Mouse (Mus musculus) stomach, postnatal 0 days (tissue): ENCODE results near the gene Usp22. TPM values are rescaled to one million over a fixed set of nuclear protein-coding genes. Genes with fewer than 3 reads are reported as not detected.
A peak's percentile ranks its signal among the peaks of the same experiment; 100 is the strongest.

Experiments
- ATAC-seq: fragments of 200-750 bp; cut with Nextera tagmentation; 2 replicates; pipeline ENCODE4 v1.8.0; 2017; ENCODE audit not compliant: low FRiP score, low TSS enrichment
- DNase-seq: peaks from one replicate; pipeline ENCODE4 v3.0.0-alpha.2; 2016; ENCODE audit warnings: low spot score
- H3K27ac ChIP-seq: fragments of 300-500 bp; sonication (generic); replicated peaks from 2 replicates; pipeline ENCODE4 v1.5.1; 2014; ENCODE audit warnings: mild to moderate bottlenecking, control low read depth
- H3K27me3 ChIP-seq: fragments of 300-500 bp; sonication (generic); 2 replicates; pipeline ENCODE4 v1.6.1; 2014; ENCODE audit warnings: low read length; ENCODE audit not compliant: control insufficient read depth, insufficient read depth
- H3K36me3 ChIP-seq: fragments of 300-500 bp; sonication (generic); 2 replicates; pipeline ENCODE4 v1.6.1; 2014; ENCODE audit warnings: low read length, mixed read lengths; ENCODE audit not compliant: control insufficient read depth, insufficient read depth
- H3K4me1 ChIP-seq: fragments of 300-500 bp; sonication (generic); replicated peaks from 2 replicates; pipeline ENCODE4 v1.6.1; 2014; ENCODE audit warnings: antibody characterized with exemption; ENCODE audit not compliant: control insufficient read depth, insufficient read depth
- H3K4me2 ChIP-seq: fragments of 300-500 bp; sonication (generic); replicated peaks from 2 replicates; pipeline ENCODE4 v1.6.1; 2014; ENCODE audit warnings: low read depth, mild to moderate bottlenecking, control low read depth, moderate library complexity
- H3K4me3 ChIP-seq: fragments of 300-500 bp; sonication (generic); 2 replicates; pipeline ENCODE4 v1.5.1; 2014; ENCODE audit warnings: low read depth, low read length, control low read depth
- H3K9ac ChIP-seq: fragments of 300-500 bp; sonication (generic); 2 replicates; pipeline ENCODE4 v1.6.1; 2014; ENCODE audit warnings: mild to moderate bottlenecking, low read length, control low read depth, mixed read lengths
- H3K9me3 ChIP-seq: fragments of 300-500 bp; sonication (generic); 2 replicates; pipeline ENCODE4 v1.6.1; 2016; ENCODE audit warnings: low read length; ENCODE audit not compliant: control insufficient read depth
- CTCF ChIP-seq: IDR thresholded peaks from 2 replicates; pipeline ENCODE4 v1.5.1; 2016; ENCODE audit warnings: antibody characterized with exemption, low read depth, mild to moderate bottlenecking, moderate library complexity
- EP300 ChIP-seq: optimal IDR thresholded peaks from 2 replicates; pipeline ENCODE3; 2016; ENCODE audit warnings: antibody characterized with exemption
- WGBS: fragments of 180-500 bp; shearing (Covaris S2); extraction: QIAGEN DNeasy Blood & Tissue Kit; methylation state at CpG from one replicate; pipeline ENCODE4 v1.1.7; 2014; 5-methylcytosine and 5-hydroxymethylcytosine counted together
- polyA plus RNA-seq: library from polyadenylated mRNA; unstranded; fragments of >200 nt; fragmentation: Nextera tagmentation; extraction: Ambion mirVana; gene quantifications from 2 replicates; pipeline ENCODE4 v1.2.1, GENCODE M21; 2015

Gene Usp22
- polyA plus RNA-seq: 31.9 and 35.6 TPM in 2 replicates

- TF ChIP-seq EP300 (no peak), CTCF (peak; percentile 3; the same call in 1 of the 2 replicates)
- peak within 1 kb of the TSS; percentile 97 for H3K27ac ChIP-seq
- no peaks in the 10 kb centered on the region for H3K4me1 ChIP-seq
- DNase-seq (peak; percentile 100), ATAC-seq (peak; percentile 99)
- H3K9me3 ChIP-seq: no peaks in the 10 kb centered on the region
- H3K9ac ChIP-seq: peak within 1 kb of the TSS; percentile 96
- H3K4me3 ChIP-seq: peak within 1 kb of the TSS; percentile 97
- H3K4me2 ChIP-seq: peak within 1 kb of the TSS; percentile 79
- no peaks in the 10 kb centered on the region for H3K36me3 ChIP-seq
- H3K27me3 ChIP-seq: no peaks in the 10 kb centered on the region
- WGBS: under 1% methylated on average over 67 of the region's 69 CpGs
These were observed at the start of gene Usp22 for GRCm38 (mm10) chr11:61174821-61175658. Gene Usp22, minus strand, starts transcription at chr11:61175055.

GRCm38 (mm10) chr11:61224234-61224744 is 49.4 kb upstream of the Usp22 start:
- ATAC-seq (no peak), DNase-seq (no peak)
- Histone ChIP-seq H3K9ac (no peak overlapping the region), H3K4me2 (no peak overlapping the region), H3K9me3 (no peaks in the 10 kb centered on the region), H3K27ac (no peak overlapping the region), H3K36me3 (no peaks in the 10 kb centered on the region), H3K27me3 (no peaks in the 10 kb centered on the region), H3K4me1 (peaks cover 4% of the 10 kb centered on the region; the same call in 1 of the 2 replicates), H3K4me3 (no peak overlapping the region)
- 72% methylated on average over 6 of the region's 6 CpGs for WGBS
- TF ChIP-seq EP300 (no peak), CTCF (no peak)

GRCm38 (mm10) chr11:61222971-61223745 is 48.3 kb upstream of the Usp22 start:
- no peak overlapping the region for H3K27ac ChIP-seq
- H3K36me3 ChIP-seq: no peaks in the 10 kb centered on the region
- no peak overlapping the region for H3K4me2 ChIP-seq
- no peaks in the 10 kb centered on the region for H3K27me3 ChIP-seq
- WGBS: 76% methylated on average over 9 of the region's 9 CpGs
- H3K9me3 ChIP-seq: no peaks in the 10 kb centered on the region
- H3K4me1 ChIP-seq: peaks cover 4% of the 10 kb centered on the region; the same call in 1 of the 2 replicates
- TF ChIP-seq EP300: no peak
- ATAC-seq: no peak
- no peak for DNase-seq
- H3K4me3 ChIP-seq: no peak overlapping the region
- H3K9ac ChIP-seq: no peak overlapping the region

GRCm38 (mm10) chr11:61222007-61222406 is 47.2 kb upstream of the Usp22 start:
- no peak overlapping the region for H3K27ac ChIP-seq
- no peak overlapping the region for H3K4me3 ChIP-seq
- peaks cover 4% of the 10 kb centered on the region; the same call in 1 of the 2 replicates for H3K4me1 ChIP-seq
- no peak overlapping the region for H3K9ac ChIP-seq
- no peak overlapping the region for H3K4me2 ChIP-seq
- no peaks in the 10 kb centered on the region for H3K27me3 ChIP-seq
- 84% methylated on average over 1 of the region's 1 CpGs for WGBS
- no peak for ATAC-seq
- no peaks in the 10 kb centered on the region for H3K9me3 ChIP-seq
- no peaks in the 10 kb centered on the region for H3K36me3 ChIP-seq
- no peak for TF ChIP-seq EP300
- TF ChIP-seq CTCF: no peak
- no peak for DNase-seq

GRCm38 (mm10) chr11:61220156-61220881 is 45.5 kb upstream of the Usp22 start:
- Histone ChIP-seq H3K4me3 (no peak overlapping the region), H3K9me3 (no peaks in the 10 kb centered on the region), H3K27me3 (no peaks in the 10 kb centered on the region), H3K9ac (no peak overlapping the region), H3K27ac (no peak overlapping the region), H3K4me1 (no peaks in the 10 kb centered on the region), H3K36me3 (no peaks in the 10 kb centered on the region), H3K4me2 (no peak overlapping the region)
- peak; percentile 58; the same call in 1 of the 2 replicates for ATAC-seq
- peak; percentile 56 for DNase-seq
- TF ChIP-seq CTCF (peak; percentile 58), EP300 (no peak)
- WGBS: 36% methylated on average over 9 of the region's 9 CpGs
